Mouse (Mus musculus) thymus, adult 2 months (tissue): ENCODE measurements around the gene 1600015I10Rik. TPM values are rescaled to one million over a fixed set of nuclear protein-coding genes. Genes with fewer than 3 reads are reported as not detected.

Experiments
- DNase-seq: peaks from one replicate; pipeline ENCODE4 v3.0.0; 2021
- H3K27ac ChIP-seq: fragments of 200-500 bp; 2 replicates; pipeline ENCODE4 v1.5.1; 2012; ENCODE audit warnings: low read length, control low read depth; ENCODE audit not compliant: control insufficient read depth, insufficient read depth
- H3K27me3 ChIP-seq: fragments of 200-500 bp; 2 replicates; pipeline ENCODE4 v1.6.1; 2012; ENCODE audit warnings: mild to moderate bottlenecking, low read length, moderate library complexity, mixed read lengths; ENCODE audit not compliant: control insufficient read depth, insufficient read depth
- H3K36me3 ChIP-seq: fragments of 200-500 bp; 2 replicates; pipeline ENCODE4 v1.6.1; 2012; ENCODE audit warnings: mild to moderate bottlenecking, low read length, moderate library complexity; ENCODE audit not compliant: control insufficient read depth, insufficient read depth
- H3K4me1 ChIP-seq: fragments of 200-500 bp; replicated peaks from 2 replicates; pipeline ENCODE4 v1.6.1; 2012; ENCODE audit warnings: low read length; ENCODE audit not compliant: control insufficient read depth, insufficient read depth
- H3K4me3 ChIP-seq: fragments of 200-500 bp; 2 replicates; pipeline ENCODE4 v1.5.1; 2012; ENCODE audit warnings: mild to moderate bottlenecking, low read length, control low read depth, moderate library complexity; ENCODE audit not compliant: control insufficient read depth, insufficient read depth
- CTCF ChIP-seq: fragments of 200-500 bp; IDR thresholded peaks from 2 replicates; pipeline ENCODE4 v1.5.1; 2012; ENCODE audit warnings: mild to moderate bottlenecking, control low read depth, low read length, moderate library complexity, borderline replicate concordance; ENCODE audit not compliant: control insufficient read depth, poor library complexity, insufficient read depth; ENCODE audit errors: extremely low read depth
- POLR2A ChIP-seq: fragments of 200-500 bp; IDR thresholded peaks from 2 replicates; pipeline ENCODE4 v1.6.1; 2012; ENCODE audit warnings: mild to moderate bottlenecking, low read length, control low read depth, moderate library complexity; ENCODE audit not compliant: control insufficient read depth, poor library complexity, insufficient read depth; ENCODE audit errors: extremely low read depth
- whole genome bisulfite sequencing: fragments of 180-500 bp; shearing (Covaris S2); methylation state at CpG from one replicate; pipeline ENCODE4 v1.1.7; 2018; 5-methylcytosine and 5-hydroxymethylcytosine counted together
- polyA plus RNA-seq: library from polyadenylated mRNA; depleted of rRNA; stranded (reverse); fragments of >200 nt; gene quantifications from 2 replicates; pipeline ENCODE4 v1.2.3, GENCODE M21; 2012; rRNA removed

The 1600015I10Rik gene
- polyA plus RNA-seq, 1 experiment, result 0.13 TPM

DNA sequence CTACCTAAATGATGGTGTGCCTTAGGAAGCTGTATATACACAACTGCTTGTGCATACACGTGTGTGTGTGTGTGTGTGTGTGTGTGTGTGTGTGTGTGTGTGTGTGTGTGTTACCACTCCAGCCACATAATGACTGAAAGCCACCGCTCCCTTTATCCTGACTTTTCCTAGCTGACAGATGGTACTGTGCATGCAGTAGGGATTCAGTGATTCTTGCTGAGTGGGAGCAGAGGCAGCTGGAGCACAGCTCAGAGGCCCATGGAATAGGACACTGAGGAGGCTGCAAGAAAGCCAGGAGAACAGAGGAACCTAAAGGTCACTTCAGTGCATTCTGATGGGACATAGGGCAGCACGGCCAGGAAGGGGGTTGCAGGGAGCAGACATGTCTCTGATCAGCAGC lies 52.6 kb downstream of the 1600015I10Rik start:
- no peaks in the 10 kb centered on the region for H3K4me1 ChIP-seq
- TF ChIP-seq POLR2A (no peak), CTCF (no peak)
- no peak for DNase-seq
- H3K27me3 ChIP-seq, result no peaks in the 10 kb centered on the region
- no peaks in the 10 kb centered on the region for H3K36me3 ChIP-seq
- H3K27ac ChIP-seq, result no peak overlapping the region
- H3K4me3 ChIP-seq, result no peak overlapping the region
- 78% methylated on average over 3 of the region's 3 CpGs for WGBS

Other genes starting within 250 kb of the 1600015I10Rik start
- gene Gimap4, start 245.3 kb upstream of the 1600015I10Rik start, polyA plus RNA-seq, result 43.0 and 64.0 TPM in 2 replicates
- gene Gimap6, start 221.7 kb upstream of the 1600015I10Rik start, polyA plus RNA-seq, result 72.9 and 82.4 TPM in 2 replicates
- 0.36 and 0.88 TPM in 2 replicates for gene Gm28053, start 211.3 kb upstream of the 1600015I10Rik start, polyA plus RNA-seq
- gene Gimap7, start 211.3 kb upstream of the 1600015I10Rik start, polyA plus RNA-seq, result 3.8 and 6.3 TPM in 2 replicates
- gene Gimap1, start 190.8 kb upstream of the 1600015I10Rik start, polyA plus RNA-seq, result 94.7 and 98.1 TPM in 2 replicates
- 34.0 and 35.3 TPM in 2 replicates for gene Gimap5, start 183.7 kb upstream of the 1600015I10Rik start, polyA plus RNA-seq
- gene Gimap3, start 159.0 kb upstream of the 1600015I10Rik start, polyA plus RNA-seq, result 48.2 and 61.3 TPM in 2 replicates
- 67.0 and 84.8 TPM in 2 replicates for gene Tmem176a, start 89.0 kb upstream of the 1600015I10Rik start, polyA plus RNA-seq
- gene Tmem176b, start 88.4 kb upstream of the 1600015I10Rik start, polyA plus RNA-seq, result 206 and 265 TPM in 2 replicates
- gene Aoc1, start 57.0 kb upstream of the 1600015I10Rik start, polyA plus RNA-seq, result 10.5 and 11.7 TPM in 2 replicates
- gene Doxl2, start 45.1 kb downstream of the 1600015I10Rik start, polyA plus RNA-seq, result 0.05 TPM in 1 of 2 replicates, not detected in the other
- gene Svs1, start 57.0 kb downstream of the 1600015I10Rik start, polyA plus RNA-seq, result 0.11 TPM in 1 of 2 replicates, not detected in the other
- 7.8 and 15.2 TPM in 2 replicates for gene Gpnmb, start 106.7 kb downstream of the 1600015I10Rik start, polyA plus RNA-seq
- gene Malsu1, start 143.9 kb downstream of the 1600015I10Rik start, polyA plus RNA-seq, result 21.0 and 23.8 TPM in 2 replicates